Mouse (Mus musculus) stomach, embryonic 14.5 days (tissue): ENCODE results near the gene Galr3. TPM values are rescaled to one million over a fixed set of nuclear protein-coding genes. Genes with fewer than 3 reads are reported as not detected.

Source experiments
- ATAC-seq: fragments of 200-750 bp; cut with Nextera tagmentation; 2 replicates; pipeline ENCODE4 v1.8.0; 2017; ENCODE audit warnings: low read depth, moderate TSS enrichment; ENCODE audit not compliant: insufficient number of reproducible peaks, insufficient read depth, low FRiP score
- H3K27ac ChIP-seq: fragments of 300-500 bp; sonication (generic); 2 replicates; pipeline ENCODE4 v1.5.1; 2014; ENCODE audit warnings: mild to moderate bottlenecking, low read length, moderate library complexity, mixed read lengths
- H3K27me3 ChIP-seq: fragments of 300-500 bp; sonication (generic); 2 replicates; pipeline ENCODE4 v1.6.1; 2014; ENCODE audit warnings: low read length, control low read depth, mixed read lengths; ENCODE audit not compliant: control insufficient read depth, insufficient read depth
- H3K36me3 ChIP-seq: fragments of 300-500 bp; sonication (generic); 2 replicates; pipeline ENCODE4 v1.6.1; 2014; ENCODE audit warnings: mild to moderate bottlenecking, control low read depth, low read length, moderate library complexity, mixed read lengths; ENCODE audit not compliant: control insufficient read depth, insufficient read depth
- H3K4me1 ChIP-seq: fragments of 300-500 bp; sonication (generic); 2 replicates; pipeline ENCODE4 v1.6.1; 2014; ENCODE audit warnings: low read length, control low read depth, mixed read lengths; ENCODE audit not compliant: control insufficient read depth, insufficient read depth
- H3K4me2 ChIP-seq: fragments of 300-500 bp; sonication (generic); replicated peaks from 2 replicates; pipeline ENCODE4 v1.6.1; 2014; ENCODE audit warnings: low read depth, low read length, control low read depth
- H3K4me3 ChIP-seq: fragments of 300-500 bp; sonication (generic); 2 replicates; pipeline ENCODE4 v1.5.1; 2014; ENCODE audit warnings: low read depth, low read length, control low read depth
- H3K9ac ChIP-seq: fragments of 300-500 bp; sonication (generic); replicated peaks from 2 replicates; pipeline ENCODE4 v1.6.1; 2014; ENCODE audit warnings: low read depth, mild to moderate bottlenecking, control low read depth, low read length, moderate library complexity, mixed read lengths
- H3K9me3 ChIP-seq: fragments of 300-500 bp; sonication (generic); 2 replicates; pipeline ENCODE4 v1.6.1; 2016; ENCODE audit warnings: low read depth, low read length, control low read depth; ENCODE audit not compliant: control insufficient read depth
- WGBS: fragments of 180-500 bp; shearing (Covaris S2); extraction: QIAGEN DNeasy Blood & Tissue Kit; methylation state at CpG from one replicate; pipeline ENCODE4 v1.1.7; 2014; 5-methylcytosine and 5-hydroxymethylcytosine counted together
- polyA plus RNA-seq: library from polyadenylated mRNA; unstranded; fragments of >200 nt; fragmentation: Nextera tagmentation; extraction: Ambion mirVana; gene quantifications from 2 replicates; pipeline ENCODE4 v1.2.1, GENCODE M21; 2014

The Galr3 gene
- polyA plus RNA-seq, result 0.30 and 0.39 TPM in 2 replicates

- Histone ChIP-seq H3K4me3 (peak within 1 kb of the TSS; percentile 54), H3K36me3 (peaks cover 8% of the 10 kb centered on the region), H3K9me3 (no peaks in the 10 kb centered on the region), H3K4me2 (peak within 1 kb of the TSS; percentile 99), H3K27ac (no peak within 1 kb of the TSS), H3K4me1 (peaks cover 20% of the 10 kb centered on the region; the same call in 1 of the 2 replicates), H3K9ac (no peak within 1 kb of the TSS; the same call in 1 of the 2 replicates), H3K27me3 (peaks cover 12% of the 10 kb centered on the region)
- 72% methylated on average over 6 of the region's 6 CpGs for WGBS
- ATAC-seq, result no peak
Observed at GRCm38 (mm10) chr15:79041585-79041984, at the start of gene Galr3. TSS of gene Galr3 (plus strand) at chr15:79041885.

DNA sequence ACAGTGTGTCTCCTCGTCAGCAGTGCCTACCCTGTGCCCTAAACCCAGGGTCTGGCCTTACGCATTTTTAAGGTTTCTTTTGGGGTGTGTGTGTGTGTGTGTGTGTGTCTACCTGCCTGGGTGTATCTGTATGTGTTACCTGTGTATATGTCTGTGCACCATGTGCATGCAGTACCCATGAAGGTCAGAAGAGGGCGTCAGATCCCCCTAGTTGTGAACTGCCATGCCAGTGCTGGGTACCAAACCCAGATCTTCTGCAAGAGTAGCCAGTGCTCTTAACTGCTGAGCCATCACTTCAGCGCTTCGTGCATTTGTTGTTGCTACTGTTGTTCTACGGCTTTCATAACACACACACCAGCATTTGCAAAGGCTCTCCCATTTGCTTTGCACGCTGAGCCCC lies 49.5 kb upstream of the Galr3 start:
- 95% methylated on average over 7 of the region's 7 CpGs for WGBS
- ATAC-seq, result no peak
- no peak overlapping the region for H3K9ac ChIP-seq

DNA sequence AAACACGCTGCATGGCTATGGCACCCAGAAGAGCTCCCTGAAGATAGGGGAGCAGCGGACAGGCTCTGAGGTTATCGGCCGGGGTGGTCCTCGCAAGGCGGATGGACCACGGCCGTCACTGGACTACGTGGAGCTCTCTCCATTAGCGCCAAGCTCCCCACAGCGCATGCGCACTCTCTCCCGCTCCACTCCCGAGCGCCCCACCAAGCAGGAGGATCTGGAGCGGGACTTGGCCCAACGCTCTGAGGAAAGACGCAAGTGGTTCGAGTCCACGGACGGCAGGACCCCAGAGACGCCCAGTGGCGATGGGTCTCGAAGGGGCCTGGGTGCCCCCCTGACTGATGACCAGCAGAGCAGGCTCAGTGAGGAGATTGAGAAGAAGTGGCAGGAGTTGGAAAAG lies 48.8 kb upstream of the Galr3 start:
- Histone ChIP-seq H3K9me3 (no peaks in the 10 kb centered on the region), H3K4me3 (no peak overlapping the region), H3K4me2 (no peak overlapping the region), H3K4me1 (no peaks in the 10 kb centered on the region), H3K36me3 (peaks cover 73% of the 10 kb centered on the region), H3K9ac (no peak overlapping the region), H3K27me3 (no peaks in the 10 kb centered on the region), H3K27ac (no peak overlapping the region)
- WGBS, result 96% methylated on average over 24 of the region's 24 CpGs
- ATAC-seq, result no peak

More for the DNA sequence above, 49.5 kb upstream of the Galr3 start:
- H3K4me2 ChIP-seq, result no peak overlapping the region
- H3K27me3 ChIP-seq, result no peaks in the 10 kb centered on the region
- peaks cover 73% of the 10 kb centered on the region for H3K36me3 ChIP-seq
- no peaks in the 10 kb centered on the region for H3K4me1 ChIP-seq
- no peak overlapping the region for H3K27ac ChIP-seq
- H3K4me3 ChIP-seq, result no peak overlapping the region
- H3K9me3 ChIP-seq, result no peaks in the 10 kb centered on the region

- Histone ChIP-seq H3K36me3 (peaks cover 67% of the 10 kb centered on the region), H3K4me3 (no peak overlapping the region), H3K9me3 (no peaks in the 10 kb centered on the region), H3K9ac (no peak overlapping the region), H3K27me3 (no peaks in the 10 kb centered on the region), H3K4me2 (no peak overlapping the region), H3K27ac (no peak overlapping the region), H3K4me1 (no peaks in the 10 kb centered on the region)
- WGBS, result 91% methylated on average over 4 of the region's 4 CpGs
- no peak for ATAC-seq
Observed at GRCm38 (mm10) chr15:78995916-78996315, 45.8 kb upstream of the Galr3 start.

GRCm38 (mm10) chr15:78996663-78997062 lies 45.0 kb upstream of the Galr3 start:
- no peak overlapping the region for H3K9ac ChIP-seq
- H3K9me3 ChIP-seq, result no peaks in the 10 kb centered on the region
- no peaks in the 10 kb centered on the region for H3K4me1 ChIP-seq
- WGBS, result 89% methylated on average over 3 of the region's 3 CpGs
- no peaks in the 10 kb centered on the region for H3K27me3 ChIP-seq
- no peak for ATAC-seq
- no peak overlapping the region for H3K27ac ChIP-seq
- peaks cover 66% of the 10 kb centered on the region for H3K36me3 ChIP-seq
- H3K4me3 ChIP-seq, result no peak overlapping the region
- no peak overlapping the region for H3K4me2 ChIP-seq

DNA sequence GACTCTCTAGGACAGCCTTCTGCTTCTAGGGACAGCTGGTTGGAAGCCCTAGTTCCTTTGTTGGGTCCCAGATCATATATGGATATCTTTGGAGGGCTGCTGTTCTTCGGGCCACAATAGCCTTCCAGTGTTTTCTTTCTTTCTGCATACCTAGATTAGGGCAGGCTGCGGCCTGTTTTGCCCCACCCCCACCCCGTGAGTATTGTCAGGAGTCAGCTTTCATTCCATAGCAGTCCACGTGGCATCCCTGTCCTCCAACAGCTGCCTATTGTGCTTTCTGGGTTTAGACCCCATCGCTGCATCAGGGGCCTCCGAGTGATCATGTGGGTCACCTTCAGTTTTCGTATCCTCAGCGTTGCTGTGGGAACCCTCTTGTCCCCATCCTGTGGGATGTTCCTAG lies 43.3 kb upstream of the Galr3 start:
- Histone ChIP-seq H3K4me2 (no peak overlapping the region), H3K4me1 (no peaks in the 10 kb centered on the region), H3K27me3 (no peaks in the 10 kb centered on the region), H3K4me3 (no peak overlapping the region), H3K27ac (no peak overlapping the region; the same call in 1 of the 2 replicates), H3K9ac (no peak overlapping the region), H3K36me3 (peaks cover 65% of the 10 kb centered on the region), H3K9me3 (no peaks in the 10 kb centered on the region)
- 60% methylated on average over 8 of the region's 8 CpGs for WGBS
- no peak for ATAC-seq

DNA sequence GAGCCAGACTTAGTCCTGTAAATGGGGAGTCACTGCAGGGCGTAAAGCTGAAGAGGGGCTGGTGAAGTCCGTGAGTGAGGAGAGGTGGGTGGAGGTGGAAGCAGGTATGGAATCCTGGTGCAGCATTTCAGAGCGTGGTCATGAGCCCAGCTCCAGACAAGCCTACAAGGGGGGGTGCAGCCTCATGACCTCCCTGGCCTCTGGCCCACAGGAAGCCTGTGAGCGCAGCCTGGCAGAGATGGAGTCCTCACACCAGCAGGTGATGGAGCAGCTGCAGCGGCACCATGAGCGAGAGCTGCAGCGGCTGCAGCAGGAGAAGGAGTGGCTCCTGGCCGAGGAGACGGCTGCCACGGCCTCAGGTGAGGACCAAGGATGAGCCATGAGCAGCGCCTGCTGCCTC lies 42.1 kb upstream of the Galr3 start:
- Histone ChIP-seq H3K9me3 (no peaks in the 10 kb centered on the region), H3K36me3 (peaks cover 65% of the 10 kb centered on the region), H3K4me3 (no peak overlapping the region), H3K9ac (no peak overlapping the region), H3K4me1 (no peaks in the 10 kb centered on the region), H3K4me2 (no peak overlapping the region), H3K27ac (no peak overlapping the region), H3K27me3 (no peaks in the 10 kb centered on the region)
- WGBS, result 82% methylated on average over 11 of the region's 11 CpGs
- no peak for ATAC-seq

DNA sequence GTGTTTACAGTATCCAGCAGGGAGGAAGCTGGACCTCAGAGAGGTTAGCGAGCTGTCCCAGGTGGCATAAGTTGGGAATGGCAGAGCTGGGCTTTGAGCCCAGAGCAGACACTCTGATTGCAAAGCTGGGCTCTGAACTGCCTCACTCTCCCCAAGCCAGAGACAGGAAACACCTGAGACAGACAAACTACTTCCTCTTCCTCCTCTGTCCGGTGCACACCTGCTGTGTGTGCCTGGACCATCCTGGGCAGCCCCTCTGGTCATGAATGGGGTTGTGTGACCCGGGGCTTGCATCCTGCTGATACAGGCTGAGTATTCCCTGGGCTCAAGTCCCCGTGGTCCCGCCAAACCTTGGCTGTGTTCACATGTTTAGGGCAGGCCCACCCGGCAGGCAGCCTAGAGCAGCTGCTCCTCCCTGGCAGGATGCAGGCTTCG lies 41.3 kb upstream of the Galr3 start:
- Histone ChIP-seq H3K9me3 (no peaks in the 10 kb centered on the region), H3K4me1 (no peaks in the 10 kb centered on the region), H3K36me3 (peaks cover 64% of the 10 kb centered on the region), H3K4me2 (no peak overlapping the region), H3K27me3 (no peaks in the 10 kb centered on the region), H3K4me3 (no peak overlapping the region), H3K27ac (no peak overlapping the region), H3K9ac (no peak overlapping the region)
- 83% methylated on average over 7 of the region's 7 CpGs for WGBS
- ATAC-seq, result no peak

DNA sequence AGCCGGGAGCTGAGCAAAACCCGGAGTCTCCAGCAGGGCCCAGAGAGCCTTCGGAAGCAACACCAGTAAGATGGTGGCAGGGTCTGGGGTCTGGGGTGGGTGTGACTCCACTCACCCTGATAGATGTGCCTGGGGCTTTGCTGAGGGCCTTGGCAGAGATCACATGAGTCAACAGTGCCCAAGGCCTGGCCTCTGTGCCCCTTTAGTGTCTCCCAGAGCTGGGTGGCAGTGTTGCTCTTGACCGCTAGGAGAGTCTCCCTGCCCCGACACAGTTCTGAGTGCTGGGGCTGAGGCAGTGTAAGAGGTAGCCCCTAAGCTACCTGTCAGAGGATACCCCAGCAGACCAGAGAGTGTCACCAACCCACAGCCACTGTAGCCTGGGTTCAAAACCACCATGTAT lies 40.1 kb upstream of the Galr3 start:
- no peak overlapping the region for H3K9ac ChIP-seq
- no peaks in the 10 kb centered on the region for H3K9me3 ChIP-seq
- H3K4me2 ChIP-seq, result no peak overlapping the region
- H3K27me3 ChIP-seq, result no peaks in the 10 kb centered on the region
- H3K4me1 ChIP-seq, result no peaks in the 10 kb centered on the region
- no peak for ATAC-seq
- H3K27ac ChIP-seq, result no peak overlapping the region
- H3K36me3 ChIP-seq, result peaks cover 64% of the 10 kb centered on the region
- H3K4me3 ChIP-seq, result no peak overlapping the region
- 96% methylated on average over 5 of the region's 5 CpGs for WGBS
